Mouse (Mus musculus) heart, adult 2 months (tissue): Measurements from ENCODE around the gene Cyp1a2. TPM values are rescaled to one million over a fixed set of nuclear protein-coding genes. Genes with fewer than 3 reads are reported as not detected.

Experiments used
- DNase-seq, 2 experiments: peaks; one replicate each; pipeline ENCODE4 v3.0.0; 2021
- H3K27ac ChIP-seq: fragments of 200-600 bp; 2 replicates; pipeline ENCODE4 v1.8.1; 2022
- H3K27me3 ChIP-seq: fragments of 200-500 bp; 2 replicates; pipeline ENCODE4 v1.6.1; 2012; ENCODE audit warnings: mild to moderate bottlenecking, low read length, inconsistent platforms, mixed read lengths; ENCODE audit not compliant: control insufficient read depth, insufficient read depth
- H3K36me3 ChIP-seq: fragments of 200-500 bp; 2 replicates; pipeline ENCODE4 v1.6.1; 2012; ENCODE audit warnings: low read length, inconsistent platforms; ENCODE audit not compliant: control insufficient read depth, insufficient read depth
- H3K4me1 ChIP-seq: fragments of 200-500 bp; 2 replicates; pipeline ENCODE4 v1.6.1; 2011; ENCODE audit warnings: low read length; ENCODE audit not compliant: control insufficient read depth, insufficient read depth
- H3K4me3 ChIP-seq: fragments of 200-600 bp; 2 replicates; pipeline ENCODE4 v1.8.1; 2022
- H3K79me2 ChIP-seq: fragments of 200-500 bp; replicated peaks from 2 replicates; pipeline ENCODE4 v1.6.1; 2012; ENCODE audit warnings: mild to moderate bottlenecking, inconsistent platforms, low read length, moderate library complexity, mixed read lengths; ENCODE audit not compliant: control insufficient read depth, insufficient read depth
- H3K9ac ChIP-seq: fragments of 200-500 bp; 2 replicates; pipeline ENCODE4 v1.6.1; 2012; ENCODE audit warnings: low read depth, mild to moderate bottlenecking, control low read depth, inconsistent platforms, low read length, mixed read lengths
- CTCF ChIP-seq: fragments of 200-600 bp; IDR thresholded peaks from 2 replicates; pipeline ENCODE4 v1.8.1; 2022; ENCODE audit warnings: antibody characterized with exemption, mild to moderate bottlenecking, moderate library complexity
- EP300 ChIP-seq: fragments of 200-500 bp; IDR thresholded peaks from 2 replicates; pipeline ENCODE4 v1.6.1; 2011; ENCODE audit warnings: low read depth, low read length, control low read depth; ENCODE audit not compliant: insufficient read depth
- POLR2A ChIP-seq: fragments of 200-500 bp; IDR thresholded peaks from 2 replicates; pipeline ENCODE4 v1.6.1; 2011; ENCODE audit warnings: mild to moderate bottlenecking, low read depth, low read length, control low read depth; ENCODE audit not compliant: insufficient read depth
- WGBS: fragments of 180-500 bp; shearing (Covaris S2); methylation state at CpG from one replicate; pipeline ENCODE4 v1.1.7; 2018; 5-methylcytosine and 5-hydroxymethylcytosine counted together
- intact Hi-C: fragments of 180-260 bp; cut with DNase I; formaldehyde crosslinking; loops from one replicate; pipeline ENCODE4 v1.15.1; 2025
- polyA plus RNA-seq: library from polyadenylated mRNA; depleted of rRNA; stranded (reverse); fragments of >200 nt; gene quantifications from 2 replicates; pipeline ENCODE4 v1.2.3, GENCODE M21; 2012
- total RNA-seq, 2 experiments: library from RNA; stranded (reverse); gene quantifications; 2 replicates each; pipeline ENCODE4 v1.2.3; 2021

Gene Cyp1a2
- total and polyA plus RNA-seq, 3 experiments, result not detected

DNA sequence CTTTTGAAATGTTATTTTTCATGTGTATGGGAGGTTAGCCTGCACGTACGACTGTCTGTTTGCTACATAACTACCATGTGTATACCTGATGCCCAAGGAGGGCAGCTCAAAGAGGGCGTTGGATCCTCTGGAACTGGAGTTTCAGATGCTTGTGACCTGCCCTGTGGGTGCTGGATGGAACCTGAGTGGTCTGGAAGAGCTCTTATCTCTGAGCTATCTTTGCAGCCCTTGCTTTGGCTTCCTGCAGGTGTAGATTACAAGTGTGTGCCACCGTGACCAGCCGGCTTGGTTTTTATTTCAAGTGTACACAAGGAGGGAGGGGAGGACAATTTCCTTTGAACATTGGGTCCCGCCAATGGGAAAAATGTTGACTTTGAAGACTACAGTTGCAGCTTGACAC lies 23.0 kb downstream of the Cyp1a2 start:
- Histone ChIP-seq H3K4me3 (no peak overlapping the region), H3K4me1 (peaks cover 2% of the 10 kb centered on the region), H3K27ac (no peak overlapping the region), H3K79me2 (no peaks in the 10 kb centered on the region), H3K27me3 (no peaks in the 10 kb centered on the region), H3K9ac (no peak overlapping the region), H3K36me3 (no peaks in the 10 kb centered on the region)
- no peak for DNase-seq
- TF ChIP-seq CTCF (no peak), EP300 (no peak), POLR2A (no peak)
- intact Hi-C loops, result no loop called here
- WGBS, result 53% methylated on average over 6 of the region's 6 CpGs

DNA sequence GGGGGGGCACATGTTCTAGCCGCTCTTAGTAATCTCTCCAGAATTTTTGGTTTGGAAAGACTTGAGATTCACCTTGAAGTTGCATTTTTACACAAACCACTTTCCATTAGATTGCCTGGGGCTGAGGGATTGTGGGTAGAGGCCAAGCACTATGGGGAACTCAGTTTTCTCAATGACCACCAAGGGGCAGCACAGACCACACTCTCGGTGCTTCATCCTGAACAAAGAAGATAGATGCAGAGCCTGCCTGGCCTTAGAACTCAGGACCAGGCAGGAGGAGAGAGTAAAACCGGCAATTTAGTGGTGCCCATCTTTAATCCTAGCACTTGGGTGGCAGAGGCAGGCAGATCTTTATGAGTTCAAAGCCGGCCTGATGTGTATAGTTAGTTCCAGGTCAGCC lies 23.7 kb downstream of the Cyp1a2 start:
- Histone ChIP-seq H3K27ac (no peak overlapping the region), H3K79me2 (no peaks in the 10 kb centered on the region), H3K4me3 (no peak overlapping the region), H3K9ac (no peak overlapping the region), H3K4me1 (peaks cover 2% of the 10 kb centered on the region), H3K36me3 (no peaks in the 10 kb centered on the region), H3K27me3 (no peaks in the 10 kb centered on the region)
- DNase-seq, result peak; percentile 75 to 78
- intact Hi-C loops, result loop anchor here (1.0 to 10.0 kb wide), 5 partner anchors 85 to 395 kb away; partner anchors contain the start of genes 1700017B05Rik and Cox5a
- WGBS, result 11% methylated on average over 4 of the region's 4 CpGs
- peak; percentile 90 for TF ChIP-seq CTCF
- peak; percentile 97; the same call in 1 of the 2 replicates for TF ChIP-seq EP300
- no peak for TF ChIP-seq POLR2A

DNA sequence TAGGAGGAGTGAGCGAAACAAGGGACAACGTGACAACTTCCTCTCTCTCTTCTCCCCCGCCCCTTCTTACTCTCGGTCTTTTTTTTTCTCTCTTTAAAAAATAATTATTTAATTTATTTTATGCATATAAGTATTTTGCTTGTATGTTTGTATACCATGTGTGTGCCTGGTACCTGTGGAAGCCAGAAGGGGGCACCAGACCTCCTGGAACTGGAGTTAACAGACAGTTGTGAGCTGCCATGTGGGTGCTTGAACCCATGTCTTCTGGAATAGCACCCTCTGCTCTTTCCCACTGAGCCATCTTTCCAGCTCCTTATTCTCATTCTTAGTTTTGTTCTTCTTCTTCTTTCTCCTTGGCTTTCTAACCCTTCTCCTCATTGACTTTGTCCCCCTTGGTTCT lies 24.5 kb downstream of the Cyp1a2 start:
- Histone ChIP-seq H3K27me3 (no peaks in the 10 kb centered on the region), H3K36me3 (no peaks in the 10 kb centered on the region), H3K4me1 (peaks cover 2% of the 10 kb centered on the region), H3K4me3 (no peak overlapping the region), H3K27ac (no peak overlapping the region), H3K9ac (no peak overlapping the region), H3K79me2 (no peaks in the 10 kb centered on the region)
- 83% methylated on average over 4 of the region's 4 CpGs for WGBS
- TF ChIP-seq EP300, result no peak
- TF ChIP-seq CTCF, result peak; percentile 41; the same call in 1 of the 2 replicates
- no peak for TF ChIP-seq POLR2A
- DNase-seq, result no peak
- intact Hi-C loops, result loop anchor here (1.0 to 10.0 kb wide), 5 partner anchors 85 to 394 kb away; partner anchors contain the start of genes 1700017B05Rik and Cox5a

DNA sequence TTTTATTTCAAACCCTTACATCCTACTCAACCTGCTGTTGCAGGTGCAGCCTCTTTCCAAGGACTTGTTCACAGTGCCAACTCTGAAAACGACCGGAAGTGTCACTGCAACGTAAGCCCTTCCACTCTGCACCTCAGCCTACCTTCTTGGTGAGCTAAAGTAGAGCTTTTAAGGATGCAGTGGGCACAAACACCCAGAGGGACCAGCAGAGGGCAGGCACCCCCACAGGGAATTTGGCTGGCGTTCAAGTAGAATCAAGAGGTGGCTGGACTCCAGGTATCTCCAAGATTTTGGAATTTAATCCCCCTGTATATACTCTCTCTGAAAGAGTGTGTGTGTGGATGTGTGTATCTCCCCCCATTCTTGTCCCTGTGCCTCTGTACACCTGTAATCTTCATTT lies 25.7 kb downstream of the Cyp1a2 start:
- intact Hi-C loops, result loop anchor here (2.0 to 10.0 kb wide), 5 partner anchors 117 to 393 kb away; partner anchors contain the start of genes 1700017B05Rik and Cox5a
- WGBS, result 56% methylated on average over 4 of the region's 4 CpGs
- H3K27me3 ChIP-seq, result no peaks in the 10 kb centered on the region
- H3K36me3 ChIP-seq, result no peaks in the 10 kb centered on the region
- no peak overlapping the region for H3K27ac ChIP-seq
- peaks cover 2% of the 10 kb centered on the region for H3K4me1 ChIP-seq
- H3K9ac ChIP-seq, result no peak overlapping the region
- DNase-seq, result peak in 1 of 2 experiments; percentile 13
- no peak overlapping the region for H3K4me3 ChIP-seq
- H3K79me2 ChIP-seq, result no peaks in the 10 kb centered on the region
- TF ChIP-seq POLR2A (no peak), CTCF (0 out of 2 replicates have a peak, but pooled peaks have one; percentile 10)

DNA sequence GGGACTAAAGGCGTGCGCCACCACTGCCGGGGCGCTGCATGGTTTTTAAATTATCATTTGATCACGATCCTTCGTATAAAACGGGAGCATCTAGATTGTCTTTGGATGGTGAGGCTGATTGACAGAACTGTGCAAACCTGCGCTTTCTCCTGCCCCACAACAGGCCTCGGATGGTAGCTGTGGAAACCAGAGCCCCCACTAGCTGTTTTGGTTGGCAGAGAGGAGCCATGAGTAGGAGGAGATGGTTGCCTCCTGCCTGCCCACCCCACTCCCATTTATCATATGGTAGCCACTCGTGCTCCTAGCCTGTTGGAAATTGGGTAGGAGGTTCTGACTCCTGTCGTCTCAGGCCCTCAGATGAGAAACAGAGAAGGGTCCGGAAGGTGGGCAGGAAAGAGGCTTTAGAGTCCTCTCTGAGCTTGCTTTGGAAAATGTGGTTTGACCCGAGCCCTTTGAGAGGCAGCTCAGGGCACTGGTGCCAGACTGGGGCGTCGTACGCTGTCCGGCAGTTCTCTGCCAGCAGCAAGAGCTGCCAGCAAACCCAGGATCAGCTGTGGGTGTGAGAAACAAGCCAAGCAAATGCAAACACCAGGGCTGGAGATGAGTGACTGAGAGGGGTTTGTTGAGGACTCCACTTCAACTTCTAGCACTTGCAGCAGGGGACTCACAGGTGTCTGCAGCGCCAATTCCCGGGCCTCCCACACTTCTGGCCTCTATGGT lies 26.7 kb downstream of the Cyp1a2 start:
- peak; percentile 46 to 58 for DNase-seq
- Histone ChIP-seq H3K36me3 (no peaks in the 10 kb centered on the region), H3K27me3 (no peaks in the 10 kb centered on the region), H3K4me3 (no peak overlapping the region), H3K4me1 (peaks cover 2% of the 10 kb centered on the region), H3K9ac (no peak overlapping the region), H3K79me2 (no peaks in the 10 kb centered on the region), H3K27ac (no peak overlapping the region)
- 71% methylated on average over 19 of the region's 19 CpGs for WGBS
- TF ChIP-seq CTCF (no peak), POLR2A (no peak), EP300 (no peak)
- intact Hi-C loops, result loop anchor here (2.0 to 10.0 kb wide), 5 partner anchors 116 to 392 kb away; partner anchors contain the start of genes 1700017B05Rik and Cox5a

DNA sequence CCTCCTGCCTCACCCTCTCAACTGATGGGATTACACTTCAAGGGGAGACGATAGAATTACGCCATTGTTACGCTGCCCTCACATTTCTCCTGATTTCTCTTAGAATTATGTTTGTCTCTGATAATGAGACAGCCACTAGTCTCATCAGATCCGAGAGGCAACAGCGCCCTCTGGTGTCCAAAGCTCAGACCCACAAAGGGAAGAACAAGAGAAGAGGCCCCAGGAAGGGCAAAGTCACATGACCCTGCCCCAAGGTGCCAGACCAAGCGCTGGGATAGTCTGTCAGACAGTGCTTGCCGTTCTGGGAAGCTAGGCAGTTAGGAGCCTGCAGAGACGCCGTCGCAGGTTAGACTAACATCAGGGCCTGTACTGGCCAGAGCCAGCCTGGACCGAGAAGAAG lies 27.8 kb downstream of the Cyp1a2 start:
- H3K9ac ChIP-seq, result peak overlapping the region; percentile 31; the same call in 1 of the 2 replicates
- intact Hi-C loops, result loop anchor here (1.0 to 10.0 kb wide), 7 partner anchors 26 to 391 kb away; partner anchors contain the start of genes 1700017B05Rik and Cox5a
- H3K27ac ChIP-seq, result no peak overlapping the region
- 3% methylated on average over 11 of the region's 11 CpGs for WGBS
- no peaks in the 10 kb centered on the region for H3K27me3 ChIP-seq
- no peaks in the 10 kb centered on the region for H3K36me3 ChIP-seq
- H3K4me3 ChIP-seq, result no peak overlapping the region
- no peaks in the 10 kb centered on the region for H3K79me2 ChIP-seq
- peak; percentile 90 to 94 for DNase-seq
- TF ChIP-seq CTCF, result peak; percentile 98
- no peak for TF ChIP-seq POLR2A
- peak; percentile 93 for TF ChIP-seq EP300
- H3K4me1 ChIP-seq, result peaks cover 2% of the 10 kb centered on the region
